Comparison of ENCODE assay signal across 10 mouse cellular contexts in genomic region chr7:46084839-46085513, GRCm38 (mm10). TPM values are rescaled to one million over a fixed set of nuclear protein-coding genes. Genes with fewer than 3 reads are reported as not detected.
DNase-seq lines count a peak whose midpoint lies in the region; ATAC-seq and TF ChIP-seq lines count a peak whose summit lies in the region.
"Had no signal": no experiment of that assay in that cellular context is flagged by ENCODE, and none has a peak within 500 bp of the region (broad histone marks: within the 10 kb centered on the region; RNA-seq: fewer than 3 reads in every experiment).

No protein-coding gene starts in this region.

- peaks cover 7% of the 10 kb centered on the region; the same call in 1 of the 2 replicates for H3K4me1 ChIP-seq in embryonic facial prominence, embryonic 15.5 days
- no peaks in the 10 kb centered on the region; the same call in 1 of the 2 replicates for H3K4me1 ChIP-seq in liver, postnatal 0 days (ENCODE audit: insufficient read depth)
- no peaks in the 10 kb centered on the region for H3K4me1 ChIP-seq in forebrain, embryonic 16.5 days (replicated peaks; ENCODE audit: control insufficient read depth, insufficient read depth, low read length)

- no peak for TF ChIP-seq EP300 in liver, postnatal 0 days (IDR thresholded peaks at IDR 0.05; ENCODE audit: low read depth)

- H3K9me3 ChIP-seq in embryonic facial prominence, embryonic 15.5 days (replicated peaks) = no peaks in the 10 kb centered on the region
- no peaks in the 10 kb centered on the region for H3K9me3 ChIP-seq in liver, postnatal 0 days (ENCODE audit: low read length)
- peaks cover 4% of the 10 kb centered on the region for H3K9me3 ChIP-seq in forebrain, embryonic 16.5 days (ENCODE audit: control insufficient read depth, low read length)

- intact Hi-C loops in left cerebral cortex, postnatal 4 days (cut with DNase I) = no loop called here
- intact Hi-C loops in left cerebral cortex, postnatal 36 days (cut with DNase I) = no loop called here

- no peak overlapping the region for H3K4me3 ChIP-seq in embryonic facial prominence, embryonic 15.5 days (replicated peaks)
- H3K4me3 ChIP-seq in liver, postnatal 0 days (ENCODE audit: low read depth, low read length) = no peak overlapping the region
- no peak overlapping the region for H3K4me3 ChIP-seq in forebrain, embryonic 16.5 days (replicated peaks; ENCODE audit: low read length)
- H3K4me3 ChIP-seq: gastrocnemius, adult 2 months; megakaryocyte, embryonic 14.5 days had no signal

- peaks cover 45% of the 10 kb centered on the region for H3K36me3 ChIP-seq in embryonic facial prominence, embryonic 15.5 days
- peaks cover 37% of the 10 kb centered on the region for H3K36me3 ChIP-seq in liver, postnatal 0 days (replicated peaks; ENCODE audit: insufficient read depth, low read length)
- peaks cover 15% of the 10 kb centered on the region; the same call in 1 of the 2 replicates for H3K36me3 ChIP-seq in forebrain, embryonic 16.5 days (ENCODE audit: control insufficient read depth, insufficient read depth)

- peak; percentile 70 to 74 for DNase-seq in cerebellum, postnatal 10 days
- DNase-seq in cerebellum, postnatal 36 days = no peak
- peak; percentile 56 for DNase-seq in left cerebral cortex, postnatal 4 days
- DNase-seq in left cerebral cortex, postnatal 36 days (ENCODE audit: low spot score in 2 of 2) = no peak
- peak; percentile 30 for DNase-seq in liver, postnatal 0 days
- DNase-seq: gastrocnemius, adult 2 months had no signal

- no peak overlapping the region for H3K9ac ChIP-seq in embryonic facial prominence, embryonic 15.5 days
- H3K9ac ChIP-seq in liver, postnatal 0 days (replicated peaks) = no peak overlapping the region
- H3K9ac ChIP-seq in forebrain, embryonic 16.5 days (replicated peaks; ENCODE audit: low read depth, low read length) = no peak overlapping the region

- H3K4me2 ChIP-seq in embryonic facial prominence, embryonic 15.5 days (replicated peaks) = no peak overlapping the region
- H3K4me2 ChIP-seq in liver, postnatal 0 days (ENCODE audit: low read depth, low read length) = no peak overlapping the region
- no peak overlapping the region for H3K4me2 ChIP-seq in forebrain, embryonic 16.5 days (ENCODE audit: low read length)

- 65% methylated on average over 16 of the region's 16 CpGs for WGBS in embryonic facial prominence, embryonic 15.5 days
- WGBS in liver, postnatal 0 days (ENCODE audit: insufficient replicate concordance) = 63% methylated on average over 16 of the region's 16 CpGs
- WGBS in forebrain, embryonic 16.5 days = 72% methylated on average over 16 of the region's 16 CpGs

- no peak for TF ChIP-seq CTCF in liver, postnatal 0 days (IDR thresholded peaks at IDR 0.05; ENCODE audit: low read depth)

- no peaks in the 10 kb centered on the region for H3K27me3 ChIP-seq in embryonic facial prominence, embryonic 15.5 days
- no peaks in the 10 kb centered on the region for H3K27me3 ChIP-seq in liver, postnatal 0 days (ENCODE audit: insufficient read depth, low read length)
- H3K27me3 ChIP-seq in forebrain, embryonic 16.5 days (replicated peaks; ENCODE audit: control insufficient read depth, insufficient read depth, low read length) = no peaks in the 10 kb centered on the region
- H3K27me3 ChIP-seq: megakaryocyte, embryonic 14.5 days had no signal

- ATAC-seq in embryonic facial prominence, embryonic 15.5 days (ENCODE audit: insufficient number of reproducible peaks, low FRiP score, low TSS enrichment, low read depth) = 0 out of 2 replicates have a peak, but pooled peaks have one; percentile 17
- ATAC-seq in liver, postnatal 0 days = peak; percentile 36; the same call in 1 of the 2 replicates
- ATAC-seq in forebrain, embryonic 16.5 days = no peak
- no peak for ATAC-seq in megakaryocyte-erythroid progenitor cell, adult 5-6 weeks (replicated peaks; ENCODE audit: low FRiP score, low TSS enrichment, poor library complexity, severe bottlenecking)

- no peak overlapping the region for H3K27ac ChIP-seq in embryonic facial prominence, embryonic 15.5 days (replicated peaks)
- no peak overlapping the region for H3K27ac ChIP-seq in liver, postnatal 0 days (ENCODE audit: low read depth)
- H3K27ac ChIP-seq in forebrain, embryonic 16.5 days (ENCODE audit: low read length) = no peak overlapping the region
- H3K27ac ChIP-seq: gastrocnemius, adult 2 months had no signal

RNA-seq across cellular contexts. Expression of gene Kcnj11, which starts 15.6 kb away (rescaled TPM):
- total RNA-seq in left cerebral cortex, postnatal 4 days (2021) = 10 to 100 TPM; 11.8 to 12.8 TPM
- total RNA-seq in left cerebral cortex, postnatal 36 days (2021) = 10 to 100 TPM; 41.3 to 44.6 TPM
- 0.17 and 0.56 TPM in 2 replicates for polyA plus RNA-seq in embryonic facial prominence, embryonic 15.5 days (2015; fragmentation: Nextera tagmentation; extraction: Ambion mirVana)
- polyA plus RNA-seq in liver, postnatal 0 days (2015; fragmentation: Nextera tagmentation; extraction: Ambion mirVana) = not detected in 2 replicates
- polyA plus RNA-seq in forebrain, embryonic 16.5 days (2015; fragmentation: Nextera tagmentation; extraction: Ambion mirVana) = 5.7 and 6.0 TPM in 2 replicates
- not detected in 2 replicates for total RNA-seq in megakaryocyte-erythroid progenitor cell, adult 5-6 weeks (2014; fragmentation: Nextera tagmentation)
- total RNA-seq in megakaryocyte-erythroid progenitor cell, adult 5-6 weeks (2017) = not detected in 2 replicates

RNA-seq across cellular contexts. Expression of gene Nomo1, which starts 51.5 kb away (rescaled TPM):
- total RNA-seq in left cerebral cortex, postnatal 4 days (2021) = 10 to 100 TPM; 83.3 to 92.5 TPM
- total RNA-seq in left cerebral cortex, postnatal 36 days (2021) = 100 to 1,000 TPM; 103 to 113 TPM
- polyA plus RNA-seq in embryonic facial prominence, embryonic 15.5 days (2015; fragmentation: Nextera tagmentation; extraction: Ambion mirVana) = 36.5 and 36.7 TPM in 2 replicates
- polyA plus RNA-seq in liver, postnatal 0 days (2015; fragmentation: Nextera tagmentation; extraction: Ambion mirVana) = 18.4 and 19.9 TPM in 2 replicates
- polyA plus RNA-seq in forebrain, embryonic 16.5 days (2015; fragmentation: Nextera tagmentation; extraction: Ambion mirVana) = 46.0 and 47.1 TPM in 2 replicates
- 86.4 and 105 TPM in 2 replicates for total RNA-seq in megakaryocyte-erythroid progenitor cell, adult 5-6 weeks (2014; fragmentation: Nextera tagmentation)
- 76.8 and 89.3 TPM in 2 replicates for total RNA-seq in megakaryocyte-erythroid progenitor cell, adult 5-6 weeks (2017)

RNA-seq across cellular contexts. Expression of gene Abcc6, which starts 54.9 kb away (rescaled TPM):
- 1 to 10 TPM; 2.1 to 3.0 TPM for total RNA-seq in left cerebral cortex, postnatal 4 days (2021)
- total RNA-seq in left cerebral cortex, postnatal 36 days (2021) = 1 to 10 TPM; 1.6 to 3.8 TPM
- 0.23 and 0.33 TPM in 2 replicates for polyA plus RNA-seq in embryonic facial prominence, embryonic 15.5 days (2015; fragmentation: Nextera tagmentation; extraction: Ambion mirVana)
- 9.9 and 10.8 TPM in 2 replicates for polyA plus RNA-seq in liver, postnatal 0 days (2015; fragmentation: Nextera tagmentation; extraction: Ambion mirVana)
- 0.47 and 0.86 TPM in 2 replicates for polyA plus RNA-seq in forebrain, embryonic 16.5 days (2015; fragmentation: Nextera tagmentation; extraction: Ambion mirVana)
- total RNA-seq in megakaryocyte-erythroid progenitor cell, adult 5-6 weeks (2014; fragmentation: Nextera tagmentation) = not detected in 2 replicates
- not detected in 2 replicates for total RNA-seq in megakaryocyte-erythroid progenitor cell, adult 5-6 weeks (2017)

Comparison
In these comparisons a context has a peak if more than half of its experiments do, and no peak if none do; other contexts are left out.
1. DNase-seq: peak in cerebellum, postnatal 10 days (2 of 2), left cerebral cortex, postnatal 4 days (single experiment) and liver, postnatal 0 days (single experiment); none in cerebellum, postnatal 36 days (0 of 2) and left cerebral cortex, postnatal 36 days (0 of 2).
2. ATAC-seq: peak in embryonic facial prominence, embryonic 15.5 days (single experiment) and liver, postnatal 0 days (single experiment); none in forebrain, embryonic 16.5 days (single experiment) and megakaryocyte-erythroid progenitor cell, adult 5-6 weeks (single experiment).
3. RNA of gene Kcnj11, which starts 15.6 kb away (total RNA-seq): 41.3 to 44.6 TPM in left cerebral cortex, postnatal 36 days and 11.8 to 12.8 TPM in left cerebral cortex, postnatal 4 days; not detected in megakaryocyte-erythroid progenitor cell, adult 5-6 weeks; every median in the first group is over 10 times any median in the second.